Mouse (Mus musculus) right cerebral cortex, postnatal 36 days (tissue): ENCODE measurements around the gene Zer1.
A peak's percentile ranks its signal among the peaks of the same experiment; 100 is the strongest.
"Not testable (repeated sequence)": the region's sequence is repeated elsewhere in the genome, so short reads cannot be mapped to it uniquely, and the experiment has no call there.

Source experiments
- DNase-seq, 2 experiments: peaks; one replicate each; pipeline ENCODE4 v3.0.0; 2022; ENCODE audit warnings: low spot score in 2 of 2, mixed read lengths in 1 of 2

The Zer1 gene

GRCm38 (mm10) chr2:30124472-30125274 is at the start of gene Zer1:
Zer1 (minus strand) TSS chr2:30124585.
- peak; percentile 92 to 94 for DNase-seq

DNA sequence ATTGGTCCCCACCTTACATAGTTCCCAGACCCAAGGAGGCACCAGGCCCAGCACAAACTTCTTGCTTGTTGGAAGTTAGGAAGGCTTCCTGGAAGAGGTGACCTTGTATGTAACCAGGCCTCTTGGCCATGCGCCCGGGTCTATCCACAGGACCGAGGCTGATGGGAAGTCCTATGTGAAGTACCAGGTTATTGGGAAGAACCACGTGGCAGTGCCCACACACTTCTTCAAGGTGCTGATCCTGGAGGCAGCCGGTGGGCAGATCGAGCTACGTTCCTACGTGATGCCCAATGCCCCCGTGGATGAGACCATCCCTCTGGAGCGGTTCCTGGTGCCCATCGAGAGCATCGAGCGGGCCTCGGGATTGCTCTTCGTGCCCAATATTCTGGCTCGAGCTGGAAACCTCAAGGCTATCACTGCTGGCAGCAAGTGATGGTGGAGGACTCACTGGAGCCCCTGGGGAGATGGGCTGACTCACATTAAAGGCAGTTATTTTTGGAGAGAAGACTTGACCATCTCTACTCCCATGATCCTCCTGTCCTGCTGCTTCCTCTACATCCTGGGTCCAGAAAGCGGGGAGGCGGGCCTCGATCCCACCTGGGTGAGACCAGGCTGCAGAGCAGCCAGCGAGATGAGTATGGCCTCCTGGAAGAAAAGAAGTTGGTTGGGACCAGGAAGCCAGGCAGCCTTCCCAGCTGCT is 49.3 kb upstream of the Zer1 start:
- DNase-seq, result no peak

GRCm38 (mm10) chr2:30171997-30172382 is 47.6 kb upstream of the Zer1 start:
- DNase-seq, result no peak

DNA sequence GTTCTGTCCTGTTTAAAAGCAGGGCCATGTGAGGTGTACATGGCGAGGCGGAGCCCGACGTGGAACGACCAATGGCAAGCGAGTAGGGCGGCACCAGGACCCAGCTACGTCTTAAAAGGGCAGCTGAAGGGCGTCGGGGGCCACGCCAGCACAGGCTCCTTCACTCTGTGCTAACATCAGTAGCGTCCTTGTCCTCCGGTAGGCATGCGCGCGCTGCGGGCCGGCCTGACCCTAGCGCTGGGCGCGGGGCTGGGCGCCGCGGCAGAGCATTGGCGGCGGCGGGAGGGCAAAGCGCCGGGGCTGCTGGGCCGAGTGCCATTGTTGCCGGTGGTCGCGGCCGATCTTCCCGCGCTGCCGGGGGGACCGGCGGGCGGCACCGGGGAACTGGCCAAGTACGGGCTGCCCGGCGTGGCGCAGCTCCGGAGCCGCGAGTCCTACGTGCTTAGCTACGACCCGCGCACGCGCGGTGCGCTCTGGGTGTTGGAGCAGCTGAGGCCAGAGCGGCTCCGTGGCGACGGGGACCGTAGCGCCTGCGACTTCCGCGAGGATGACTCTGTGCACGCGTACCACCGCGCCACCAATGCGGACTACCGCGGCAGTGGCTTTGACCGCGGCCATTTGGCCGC is 47.1 kb upstream of the Zer1 start, which contains the start of gene Endog:
Gene Endog, plus strand, starts transcription at position 123 of the 626 bp plus-strand sequence.
- peak; percentile 87 to 88 for DNase-seq

- DNase-seq, result no peak
These were observed 42.3 kb upstream of the Zer1 start for GRCm38 (mm10) chr2:30166677-30167076.

GRCm38 (mm10) chr2:30164340-30164932 is 40.1 kb upstream of the Zer1 start:
- no peak for DNase-seq

- DNase-seq, result no peak
These were observed 37.4 kb upstream of the Zer1 start for GRCm38 (mm10) chr2:30161809-30162208.

- DNase-seq, result not testable (repeated sequence)
These were observed 35.5 kb upstream of the Zer1 start for GRCm38 (mm10) chr2:30159871-30160270.

DNA sequence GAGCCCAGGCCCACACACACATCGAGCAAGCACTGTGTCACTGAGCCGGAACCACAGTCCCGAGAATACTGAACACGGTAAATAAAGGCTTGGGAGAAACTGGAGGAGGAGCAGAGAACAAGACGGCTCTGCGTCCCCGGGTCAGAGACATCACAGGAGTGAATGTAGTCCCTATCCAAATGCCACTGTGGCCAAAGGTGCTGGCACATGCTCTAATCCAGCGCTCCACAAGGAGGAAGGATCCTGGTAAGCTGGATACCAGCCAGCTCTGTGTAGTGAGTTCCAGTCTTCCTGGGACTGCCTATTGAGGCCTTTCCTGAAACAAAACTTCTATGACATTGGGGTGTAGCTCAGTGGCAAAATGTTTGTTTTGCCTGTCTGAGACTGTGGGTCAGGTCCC is 28.2 kb upstream of the Zer1 start:
- DNase-seq, result no peak

DNA sequence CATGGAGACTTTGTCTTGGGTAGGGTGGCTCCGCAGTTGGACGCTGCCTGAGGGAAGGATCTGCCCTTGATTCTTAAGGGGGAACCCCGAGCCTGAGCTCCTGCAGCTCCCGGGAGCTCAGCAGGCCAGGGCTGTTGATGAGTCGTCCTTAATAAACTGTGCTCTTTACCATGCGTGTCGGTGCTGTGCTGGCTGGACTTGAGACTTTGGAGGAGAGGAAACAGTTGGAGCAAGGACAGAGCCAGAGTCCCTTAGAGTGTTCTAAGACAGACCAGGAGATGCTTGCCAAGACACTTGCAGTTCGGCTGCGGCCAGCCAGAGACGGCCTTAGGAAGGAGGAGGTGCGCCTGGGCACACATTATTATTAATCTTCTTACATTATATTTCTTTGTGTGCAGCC is 27.5 kb upstream of the Zer1 start:
- no peak for DNase-seq

- no peak for DNase-seq
These were observed 23.1 kb upstream of the Zer1 start for GRCm38 (mm10) chr2:30147466-30147865.

- no peak for DNase-seq
These were observed 20.1 kb upstream of the Zer1 start for GRCm38 (mm10) chr2:30144436-30144835.

GRCm38 (mm10) chr2:30140021-30140420 is 15.6 kb upstream of the Zer1 start:
- not testable (repeated sequence) for DNase-seq

- no peak for DNase-seq
These were observed 12.1 kb upstream of the Zer1 start for GRCm38 (mm10) chr2:30136458-30136857.

GRCm38 (mm10) chr2:30134928-30135620 is 10.7 kb upstream of the Zer1 start:
- DNase-seq, result no peak

GRCm38 (mm10) chr2:30134378-30134711 is 10.0 kb upstream of the Zer1 start:
- no peak for DNase-seq

GRCm38 (mm10) chr2:30133613-30134377 is 9.4 kb upstream of the Zer1 start, which contains the start of gene Tbc1d13:
Tbc1d13 (plus strand) TSS chr2:30133746.
- peak; percentile 96 to 97 for DNase-seq

DNA sequence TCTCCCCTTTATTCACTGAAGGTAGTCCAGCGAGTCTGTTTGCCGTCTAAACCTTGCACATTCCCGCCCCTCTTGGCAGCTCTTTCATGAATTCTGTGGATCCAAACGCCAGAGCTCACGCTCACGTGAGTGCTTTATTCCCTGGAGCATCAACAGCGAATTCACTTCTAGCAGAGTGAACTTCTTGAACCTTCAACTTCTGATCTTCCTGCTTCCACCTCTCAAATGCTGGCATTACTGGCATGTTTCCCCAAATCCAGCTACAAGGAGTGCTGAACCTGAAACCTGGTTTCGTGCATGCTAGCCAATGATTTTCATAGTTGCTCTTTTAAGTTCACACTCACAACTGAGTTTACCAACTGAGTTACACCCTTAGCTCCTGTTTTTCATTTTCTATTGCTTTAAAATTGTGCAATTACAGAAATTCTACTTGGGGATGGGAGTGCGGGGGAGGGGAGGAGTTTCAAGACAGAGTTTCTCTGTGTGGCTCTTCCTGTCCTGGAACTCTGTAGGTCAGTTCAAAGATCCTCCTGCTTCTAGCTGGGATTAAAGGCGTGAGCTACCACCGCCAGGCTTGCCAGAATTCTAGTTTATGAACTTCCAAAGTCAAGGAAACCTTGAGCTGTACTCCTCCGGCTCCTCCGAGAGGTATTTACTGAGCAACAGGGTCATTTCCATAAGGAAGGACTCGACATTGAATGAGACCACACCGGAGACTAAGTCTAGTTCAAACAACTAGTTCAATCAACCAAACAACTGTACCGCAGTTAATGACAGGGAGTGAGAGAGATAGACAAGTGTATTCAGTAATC is 8.6 kb upstream of the Zer1 start:
- DNase-seq, result no peak

- not testable (repeated sequence) for DNase-seq
These were observed 6.9 kb upstream of the Zer1 start for GRCm38 (mm10) chr2:30131240-30131639.

DNA sequence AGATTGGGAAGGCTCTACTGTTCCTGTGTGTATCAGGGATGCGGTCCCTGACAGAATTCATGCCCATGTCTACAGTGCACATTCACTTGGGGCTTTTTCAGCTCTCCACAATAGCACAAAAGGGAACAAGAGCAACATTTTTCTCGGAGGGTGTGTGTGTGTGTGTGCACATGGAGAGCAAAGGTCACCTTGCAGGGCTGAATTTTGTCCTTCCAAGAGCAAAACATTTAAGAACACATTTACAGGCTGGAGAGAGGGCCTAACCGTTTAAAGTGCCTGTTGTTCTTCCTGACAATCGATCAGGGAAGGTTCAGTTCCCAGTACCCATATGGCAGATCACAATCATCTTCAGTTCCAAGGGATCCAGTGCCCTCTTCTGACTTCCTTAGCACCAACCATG is 5.8 kb upstream of the Zer1 start:
- DNase-seq, result no peak
